Mouse (Mus musculus): ENCODE measurements at regions not wholly inside any gene's neighbourhood (a gene's known extent, or its start where the extent isn't known, plus 50 kb on each side); places are given as distances from the start of the nearest gene placed in this dataset.

DNA sequence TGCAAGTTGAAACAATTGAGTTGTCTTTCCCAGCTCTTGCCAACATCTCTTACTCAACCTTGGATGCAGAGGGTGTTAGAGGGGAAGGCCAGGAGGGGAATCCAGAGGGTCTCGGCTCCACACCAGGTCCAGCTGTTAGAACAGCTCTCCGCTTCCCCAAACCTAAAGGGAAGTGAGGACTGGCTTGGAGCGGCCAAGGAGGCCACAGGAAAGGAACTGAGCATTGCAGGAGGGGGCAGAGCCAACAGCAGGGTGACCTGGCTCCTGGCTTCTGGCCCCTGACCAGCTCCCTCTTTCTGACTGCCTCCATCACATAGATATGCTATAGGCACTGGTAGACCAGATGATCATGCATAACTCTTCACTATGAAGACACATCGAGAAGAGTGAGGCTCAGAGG is 351.4 kb downstream of the Sox9 start:
- TF ChIP-seq CTCF (IDR thresholded peaks at IDR 0.05; ENCODE audit: low read depth, low read length) (no peak), POLR2A (IDR thresholded peaks at IDR 0.05; ENCODE audit: extremely low read depth, insufficient read depth, low read length) (no peak)
